Mouse (Mus musculus): ENCODE measurements around the gene Sik2. TPM values are rescaled to one million over a fixed set of nuclear protein-coding genes. Genes with fewer than 3 reads are reported as not detected.

The Sik2 gene
- polyA plus RNA-seq, 1 experiment from 2014 or later: 14.2 TPM

GRCm38 (mm10) chr9:50849755-50850154 is 159.1 kb downstream of the Sik2 start:
- DNase-seq (ENCODE audit: low spot score): no peak
- no peak overlapping the region for H3K27ac ChIP-seq (replicated peaks; ENCODE audit: low read depth, low read length)
- 79% methylated on average over 9 of the region's 9 CpGs for WGBS
- no peaks in the 10 kb centered on the region for H3K4me1 ChIP-seq (ENCODE audit: control insufficient read depth, insufficient read depth, low read length)
- no peak for ATAC-seq (replicated peaks; ENCODE audit: insufficient number of reproducible peaks, low FRiP score, low TSS enrichment, low read depth)
- H3K4me3 ChIP-seq (ENCODE audit: low read depth, low read length): no peak overlapping the region
- H3K36me3 ChIP-seq (replicated peaks; ENCODE audit: control insufficient read depth, insufficient read depth, low read depth, low read length): no peaks in the 10 kb centered on the region
- H3K4me2 ChIP-seq (ENCODE audit: low read depth, low read length): no peak overlapping the region
- no peaks in the 10 kb centered on the region for H3K9me3 ChIP-seq (replicated peaks; ENCODE audit: control insufficient read depth, low read length)
- no peaks in the 10 kb centered on the region for H3K27me3 ChIP-seq (ENCODE audit: control insufficient read depth, insufficient read depth, low read length)
- no peak overlapping the region for H3K9ac ChIP-seq (replicated peaks; ENCODE audit: low read length)

DNA sequence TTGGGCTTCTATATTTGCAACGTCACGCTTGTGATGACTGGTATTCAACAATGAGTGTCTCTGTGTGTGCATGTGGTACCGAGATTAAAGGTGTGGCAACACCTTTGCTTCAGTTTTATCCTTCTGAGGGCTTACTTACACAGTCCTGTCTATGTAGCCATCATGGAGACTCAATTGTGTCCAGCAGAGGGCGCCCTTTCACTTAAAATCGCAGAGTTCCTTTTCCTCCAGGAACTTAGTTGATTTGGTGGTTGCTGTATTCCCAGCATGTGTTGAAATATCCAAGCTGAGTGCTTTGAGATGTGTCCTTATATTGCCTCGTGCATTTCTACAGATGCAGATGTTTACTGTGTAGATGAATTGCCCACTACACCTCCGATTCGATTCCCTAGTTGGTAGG is 159.6 kb downstream of the Sik2 start:
- ATAC-seq (replicated peaks; ENCODE audit: insufficient number of reproducible peaks, low FRiP score, low TSS enrichment, low read depth) (0 out of 2 replicates have a peak, but pooled peaks have one; percentile 57), DNase-seq (ENCODE audit: low spot score) (peak; percentile 96)
- H3K27ac ChIP-seq (replicated peaks; ENCODE audit: low read depth, low read length): no peak overlapping the region
- H3K4me3 ChIP-seq (ENCODE audit: low read depth, low read length): no peak overlapping the region
- no peaks in the 10 kb centered on the region for H3K27me3 ChIP-seq (ENCODE audit: control insufficient read depth, insufficient read depth, low read length)
- no peak overlapping the region for H3K4me2 ChIP-seq (ENCODE audit: low read depth, low read length)
- H3K9me3 ChIP-seq (replicated peaks; ENCODE audit: control insufficient read depth, low read length): no peaks in the 10 kb centered on the region
- H3K4me1 ChIP-seq (ENCODE audit: control insufficient read depth, insufficient read depth, low read length): no peaks in the 10 kb centered on the region
- WGBS: 21% methylated on average over 8 of the region's 8 CpGs
- H3K36me3 ChIP-seq (replicated peaks; ENCODE audit: control insufficient read depth, insufficient read depth, low read depth, low read length): no peaks in the 10 kb centered on the region
- H3K9ac ChIP-seq (replicated peaks; ENCODE audit: low read length): no peak overlapping the region

- no peaks in the 10 kb centered on the region for H3K36me3 ChIP-seq (replicated peaks; ENCODE audit: control insufficient read depth, insufficient read depth, low read depth, low read length)
- H3K4me2 ChIP-seq (ENCODE audit: low read depth, low read length): no peak overlapping the region
- no peaks in the 10 kb centered on the region for H3K27me3 ChIP-seq (ENCODE audit: control insufficient read depth, insufficient read depth, low read length)
- WGBS: 64% methylated on average over 5 of the region's 5 CpGs
- DNase-seq (ENCODE audit: low spot score): no peak
- H3K9ac ChIP-seq (replicated peaks; ENCODE audit: low read length): no peak overlapping the region
- no peaks in the 10 kb centered on the region for H3K9me3 ChIP-seq (replicated peaks; ENCODE audit: control insufficient read depth, low read length)
- ATAC-seq (replicated peaks; ENCODE audit: insufficient number of reproducible peaks, low FRiP score, low TSS enrichment, low read depth): no peak
- H3K4me3 ChIP-seq (ENCODE audit: low read depth, low read length): no peak overlapping the region
- H3K4me1 ChIP-seq (ENCODE audit: control insufficient read depth, insufficient read depth, low read length): no peaks in the 10 kb centered on the region
- no peak overlapping the region for H3K27ac ChIP-seq (replicated peaks; ENCODE audit: low read depth, low read length)
These were observed 160.1 kb downstream of the Sik2 start for GRCm38 (mm10) chr9:50848821-50849220.

GRCm38 (mm10) chr9:50847606-50848368 is 161.1 kb downstream of the Sik2 start:
- ATAC-seq (replicated peaks; ENCODE audit: insufficient number of reproducible peaks, low FRiP score, low TSS enrichment, low read depth) (no peak), DNase-seq (ENCODE audit: low spot score) (no peak)
- WGBS: 65% methylated on average over 12 of the region's 12 CpGs

GRCm38 (mm10) chr9:50847133-50847532 is 161.7 kb downstream of the Sik2 start:
- Histone ChIP-seq H3K27me3 (ENCODE audit: control insufficient read depth, insufficient read depth, low read length) (no peaks in the 10 kb centered on the region), H3K4me1 (ENCODE audit: control insufficient read depth, insufficient read depth, low read length) (no peaks in the 10 kb centered on the region), H3K27ac (replicated peaks; ENCODE audit: low read depth, low read length) (no peak overlapping the region), H3K4me3 (ENCODE audit: low read depth, low read length) (no peak overlapping the region), H3K9me3 (replicated peaks; ENCODE audit: control insufficient read depth, low read length) (no peaks in the 10 kb centered on the region), H3K9ac (replicated peaks; ENCODE audit: low read length) (no peak overlapping the region), H3K4me2 (ENCODE audit: low read depth, low read length) (no peak overlapping the region), H3K36me3 (replicated peaks; ENCODE audit: control insufficient read depth, insufficient read depth, low read depth, low read length) (no peaks in the 10 kb centered on the region)
- DNase-seq (ENCODE audit: low spot score) (no peak), ATAC-seq (replicated peaks; ENCODE audit: insufficient number of reproducible peaks, low FRiP score, low TSS enrichment, low read depth) (no peak)
- 89% methylated on average over 6 of the region's 6 CpGs for WGBS

More at GRCm38 (mm10) chr9:50847606-50848368, 161.1 kb downstream of the Sik2 start:
- Histone ChIP-seq H3K9me3 (replicated peaks; ENCODE audit: control insufficient read depth, low read length) (no peaks in the 10 kb centered on the region), H3K4me2 (ENCODE audit: low read depth, low read length) (no peak overlapping the region), H3K36me3 (replicated peaks; ENCODE audit: control insufficient read depth, insufficient read depth, low read depth, low read length) (no peaks in the 10 kb centered on the region), H3K27me3 (ENCODE audit: control insufficient read depth, insufficient read depth, low read length) (no peaks in the 10 kb centered on the region), H3K9ac (replicated peaks; ENCODE audit: low read length) (no peak overlapping the region), H3K4me3 (ENCODE audit: low read depth, low read length) (no peak overlapping the region), H3K4me1 (ENCODE audit: control insufficient read depth, insufficient read depth, low read length) (no peaks in the 10 kb centered on the region), H3K27ac (replicated peaks; ENCODE audit: low read depth, low read length) (no peak overlapping the region)

- WGBS: 64% methylated on average over 9 of the region's 9 CpGs
- no peaks in the 10 kb centered on the region for H3K9me3 ChIP-seq (replicated peaks; ENCODE audit: control insufficient read depth, low read length)
- ATAC-seq (replicated peaks; ENCODE audit: insufficient number of reproducible peaks, low FRiP score, low TSS enrichment, low read depth) (no peak), DNase-seq (ENCODE audit: low spot score) (no peak)
- H3K27ac ChIP-seq (replicated peaks; ENCODE audit: low read depth, low read length): no peak overlapping the region
- H3K4me3 ChIP-seq (ENCODE audit: low read depth, low read length): no peak overlapping the region
- no peaks in the 10 kb centered on the region for H3K27me3 ChIP-seq (ENCODE audit: control insufficient read depth, insufficient read depth, low read length)
- no peaks in the 10 kb centered on the region for H3K36me3 ChIP-seq (replicated peaks; ENCODE audit: control insufficient read depth, insufficient read depth, low read depth, low read length)
- no peak overlapping the region for H3K4me2 ChIP-seq (ENCODE audit: low read depth, low read length)
- H3K4me1 ChIP-seq (ENCODE audit: control insufficient read depth, insufficient read depth, low read length): no peaks in the 10 kb centered on the region
- no peak overlapping the region for H3K9ac ChIP-seq (replicated peaks; ENCODE audit: low read length)
These were observed 163.3 kb downstream of the Sik2 start for GRCm38 (mm10) chr9:50845547-50845946.

- H3K27ac ChIP-seq (replicated peaks; ENCODE audit: low read depth, low read length): no peak within 1 kb of the TSS
- no peak within 1 kb of the TSS for H3K4me3 ChIP-seq (ENCODE audit: low read depth, low read length)
- H3K27me3 ChIP-seq (ENCODE audit: control insufficient read depth, insufficient read depth, low read length): no peaks in the 10 kb centered on the region
- 92% methylated on average over 3 of the region's 3 CpGs for whole genome bisulfite sequencing
- H3K36me3 ChIP-seq (replicated peaks; ENCODE audit: control insufficient read depth, insufficient read depth, low read depth, low read length): no peaks in the 10 kb centered on the region
- no peak within 1 kb of the TSS for H3K4me2 ChIP-seq (ENCODE audit: low read depth, low read length)
- H3K9me3 ChIP-seq (replicated peaks; ENCODE audit: control insufficient read depth, low read length): no peaks in the 10 kb centered on the region
- DNase-seq (ENCODE audit: low spot score) (no peak), ATAC-seq (replicated peaks; ENCODE audit: insufficient number of reproducible peaks, low FRiP score, low TSS enrichment, low read depth) (no peak)
- H3K9ac ChIP-seq (replicated peaks; ENCODE audit: low read length): no peak within 1 kb of the TSS
- H3K4me1 ChIP-seq (ENCODE audit: control insufficient read depth, insufficient read depth, low read length): no peaks in the 10 kb centered on the region
These were observed 163.8 kb downstream of the Sik2 start, which contains the start of gene Ppp2r1b for GRCm38 (mm10) chr9:50845081-50845480. Ppp2r1b (plus strand) TSS chr9:50845301.

Data from embryonic facial prominence, embryonic 11.5 days (tissue).